Mouse (Mus musculus): Measurements from ENCODE around the gene Nrxn1.

DNA sequence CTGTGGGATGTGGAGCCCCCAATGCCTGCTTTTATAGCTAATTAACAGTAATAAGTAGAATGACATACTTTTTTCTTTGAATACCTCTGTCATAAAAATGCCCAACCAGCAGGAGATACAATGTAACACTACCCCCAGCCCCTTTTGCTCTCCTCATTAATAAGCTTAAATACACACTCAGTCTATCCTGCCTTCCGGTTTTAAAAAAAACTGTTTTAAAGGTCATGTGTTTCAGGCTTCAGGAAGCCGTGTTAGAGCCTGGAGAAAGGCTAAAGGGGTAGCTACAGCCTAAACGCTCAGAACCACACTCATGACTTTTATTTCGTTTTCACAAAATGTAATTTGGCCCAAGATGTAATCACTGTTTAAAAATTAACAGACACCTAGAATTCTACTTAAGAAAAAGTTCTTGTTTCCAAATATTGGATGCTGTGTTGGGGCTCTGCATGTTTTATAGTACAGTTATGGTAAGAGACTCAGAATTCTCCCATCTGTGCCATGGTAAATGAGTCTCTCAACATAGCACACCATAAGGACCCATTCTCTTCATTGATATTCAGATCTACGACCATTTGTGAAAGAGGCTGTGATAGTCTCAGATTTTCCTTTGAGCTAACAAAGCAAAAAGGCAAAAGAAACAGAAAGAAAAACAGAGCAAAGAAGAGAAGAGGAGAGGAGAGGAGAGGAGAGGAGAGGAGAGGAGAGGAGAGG, 743.3 kb downstream of the Nrxn1 start:
- TF ChIP-seq CTCF (IDR thresholded peaks at IDR 0.05; ENCODE audit: insufficient read depth, low read depth, low read length) = no peak
- TF ChIP-seq POLR2A (IDR thresholded peaks at IDR 0.05; ENCODE audit: insufficient read depth, low read depth, low read length) = no peak
